Mouse (Mus musculus): ENCODE data around the gene Rpp25l. TPM values are rescaled to one million over a fixed set of nuclear protein-coding genes. Genes with fewer than 3 reads are reported as not detected.

Gene Rpp25l
- polyA plus RNA-seq, 1 experiment from 2014 or later: 93.3 TPM

GRCm38 (mm10) chr4:41663614-41664013 lies 49.7 kb downstream of the Rpp25l start:
- no peak for ATAC-seq (ENCODE audit: insufficient number of reproducible peaks, insufficient read depth, low FRiP score, low TSS enrichment, low read depth)
- Histone ChIP-seq H3K9ac (no peak overlapping the region), H3K4me2 (no peak overlapping the region), H3K4me3 (no peak overlapping the region), H3K36me3 (peaks cover 7% of the 10 kb centered on the region; the same call in 1 of the 2 replicates), H3K27me3 (peaks cover 24% of the 10 kb centered on the region), H3K27ac (no peak overlapping the region), H3K4me1 (peaks cover 70% of the 10 kb centered on the region), H3K9me3 (no peaks in the 10 kb centered on the region)
- 31% methylated on average over 9 of the region's 9 CpGs for WGBS

- H3K27me3 ChIP-seq: peaks cover 24% of the 10 kb centered on the region
- no peaks in the 10 kb centered on the region for H3K9me3 ChIP-seq
- no peak overlapping the region for H3K4me2 ChIP-seq
- peaks cover 13% of the 10 kb centered on the region for H3K36me3 ChIP-seq
- no peak overlapping the region for H3K4me3 ChIP-seq
- no peak overlapping the region for H3K27ac ChIP-seq
- peaks cover 77% of the 10 kb centered on the region for H3K4me1 ChIP-seq
- WGBS: 68% methylated on average over 11 of the region's 11 CpGs
- no peak for ATAC-seq (ENCODE audit: insufficient number of reproducible peaks, insufficient read depth, low FRiP score, low TSS enrichment, low read depth)
- H3K9ac ChIP-seq: no peak overlapping the region
Observed at GRCm38 (mm10) chr4:41662723-41663122, 50.6 kb downstream of the Rpp25l start.

Other genes starting within 250 kb of the Rpp25l start
- 7.6 and 9.6 TPM in 2 replicates for gene Kif24, start 248.6 kb downstream of the Rpp25l start, polyA plus RNA-seq (2015; fragmentation: Nextera tagmentation; extraction: Ambion mirVana)
- 49.5 and 54.1 TPM in 2 replicates for gene Nudt2, start 248.4 kb downstream of the Rpp25l start, polyA plus RNA-seq (2015; fragmentation: Nextera tagmentation; extraction: Ambion mirVana)
- gene AI464131, start 210.5 kb downstream of the Rpp25l start, polyA plus RNA-seq (2015; fragmentation: Nextera tagmentation; extraction: Ambion mirVana): 8.3 and 12.2 TPM in 2 replicates
- gene 1110017D15Rik, start 196.2 kb downstream of the Rpp25l start, polyA plus RNA-seq (2015; fragmentation: Nextera tagmentation; extraction: Ambion mirVana): 3.2 and 5.7 TPM in 2 replicates
- 1.8 and 3.1 TPM in 2 replicates for gene Fam219a, start 144.0 kb downstream of the Rpp25l start, polyA plus RNA-seq (2015; fragmentation: Nextera tagmentation; extraction: Ambion mirVana)
- 1.0 and 1.3 TPM in 2 replicates for gene Dnaic1, start 143.8 kb downstream of the Rpp25l start, polyA plus RNA-seq (2015; fragmentation: Nextera tagmentation; extraction: Ambion mirVana)
- gene Enho, start 73.2 kb downstream of the Rpp25l start, polyA plus RNA-seq (2015; fragmentation: Nextera tagmentation; extraction: Ambion mirVana): 19.4 and 23.2 TPM in 2 replicates
- gene Cntfr, start 16.4 kb downstream of the Rpp25l start, polyA plus RNA-seq (2015; fragmentation: Nextera tagmentation; extraction: Ambion mirVana): 11.2 and 16.3 TPM in 2 replicates
- 427 and 512 TPM in 2 replicates for gene Il11ra1, start 13.5 kb downstream of the Rpp25l start, polyA plus RNA-seq (2015; fragmentation: Nextera tagmentation; extraction: Ambion mirVana)
- gene Dctn3, start 9.6 kb upstream of the Rpp25l start, polyA plus RNA-seq (2015; fragmentation: Nextera tagmentation; extraction: Ambion mirVana): 123 and 128 TPM in 2 replicates
- gene Arid3c, start 17.6 kb upstream of the Rpp25l start, polyA plus RNA-seq (2015; fragmentation: Nextera tagmentation; extraction: Ambion mirVana): 0.15 and 0.20 TPM in 2 replicates
- 43.4 and 47.9 TPM in 2 replicates for gene Galt, start 41.7 kb upstream of the Rpp25l start, polyA plus RNA-seq (2015; fragmentation: Nextera tagmentation; extraction: Ambion mirVana)
- 83.8 and 87.7 TPM in 2 replicates for gene Sigmar1, start 42.6 kb upstream of the Rpp25l start, polyA plus RNA-seq (2015; fragmentation: Nextera tagmentation; extraction: Ambion mirVana)
- gene Ccl27a, start 60.7 kb upstream of the Rpp25l start, polyA plus RNA-seq (2015; fragmentation: Nextera tagmentation; extraction: Ambion mirVana): 63.5 and 65.5 TPM in 2 replicates
- 8.7 and 16.9 TPM in 2 replicates for gene Gm21541, start 190.1 kb upstream of the Rpp25l start, polyA plus RNA-seq (2015; fragmentation: Nextera tagmentation; extraction: Ambion mirVana)
- gene Gm20878, start 228.0 kb upstream of the Rpp25l start, polyA plus RNA-seq (2015; fragmentation: Nextera tagmentation; extraction: Ambion mirVana): 3.5 and 3.8 TPM in 2 replicates

Measured in embryonic facial prominence, embryonic 13.5 days (tissue).